Mouse (Mus musculus): ENCODE measurements around the gene H2-Ab1. TPM values are rescaled to one million over a fixed set of nuclear protein-coding genes. Genes with fewer than 3 reads are reported as not detected.

H2-Ab1 gene
- total and polyA plus RNA-seq, 3 experiments, result 21.1 to 190 (median 25.7) TPM

DNA sequence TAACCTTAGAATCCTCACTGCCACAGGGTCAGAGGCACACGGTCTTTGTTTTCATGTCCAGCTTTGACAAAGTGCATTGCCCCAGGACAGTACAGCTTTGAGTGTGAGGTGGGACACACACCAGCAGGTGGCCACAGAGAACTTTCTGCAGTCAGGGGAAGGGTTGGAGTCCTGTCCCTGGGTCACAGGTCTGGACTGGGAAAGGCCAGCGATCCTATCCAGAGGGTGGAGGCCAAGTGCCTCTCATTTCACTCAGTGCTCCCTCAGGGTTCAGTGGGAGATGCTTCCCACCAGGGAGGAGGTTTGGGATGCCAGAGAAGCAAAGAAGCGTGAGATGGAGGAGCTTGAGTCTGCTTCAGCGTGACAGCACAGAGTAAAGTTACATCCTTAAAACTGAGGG lies 5.8 kb upstream of the H2-Ab1 start:
- TF ChIP-seq POLR2A (IDR thresholded peaks at IDR 0.05; ENCODE audit: insufficient read depth, low read depth, low read length), result no peak
- TF ChIP-seq CTCF (IDR thresholded peaks at IDR 0.05), result peak; percentile 18
- TF ChIP-seq EP300 (IDR thresholded peaks at IDR 0.05; ENCODE audit: insufficient read depth, low read depth, low read length), result no peak
- no peak overlapping the region for H3K4me3 ChIP-seq
- DNase-seq, result no peak
- no peaks in the 10 kb centered on the region for H3K79me2 ChIP-seq (replicated peaks; ENCODE audit: control insufficient read depth, insufficient read depth, low read length)
- no peak overlapping the region for H3K27ac ChIP-seq
- intact Hi-C loops (cut with DNase I), result loop anchor here (5.0 kb wide), 1 partner anchor 156 kb away; no protein-coding TSS in a partner anchor
- WGBS, result 43% methylated on average over 4 of the region's 4 CpGs
- no peaks in the 10 kb centered on the region for H3K36me3 ChIP-seq (ENCODE audit: control insufficient read depth, insufficient read depth, low read length)
- no peaks in the 10 kb centered on the region for H3K4me1 ChIP-seq (ENCODE audit: control insufficient read depth, insufficient read depth, low read length)
- no peaks in the 10 kb centered on the region for H3K27me3 ChIP-seq (ENCODE audit: control insufficient read depth, insufficient read depth, low read length)
- H3K9ac ChIP-seq (ENCODE audit: low read depth, low read length), result no peak overlapping the region

GRCm38 (mm10) chr17:34256501-34256900 lies 988 bp upstream of the H2-Ab1 start:
- intact Hi-C loops (cut with DNase I), result no loop called here
- WGBS, result 63% methylated on average over 5 of the region's 5 CpGs
- no peak overlapping the region for H3K4me3 ChIP-seq
- H3K79me2 ChIP-seq (replicated peaks; ENCODE audit: control insufficient read depth, insufficient read depth, low read length), result no peaks in the 10 kb centered on the region
- H3K27me3 ChIP-seq (ENCODE audit: control insufficient read depth, insufficient read depth, low read length), result no peaks in the 10 kb centered on the region; the same call in 1 of the 2 replicates
- H3K36me3 ChIP-seq (ENCODE audit: control insufficient read depth, insufficient read depth, low read length), result no peaks in the 10 kb centered on the region
- H3K9ac ChIP-seq (ENCODE audit: low read depth, low read length), result no peak overlapping the region
- TF ChIP-seq EP300 (IDR thresholded peaks at IDR 0.05; ENCODE audit: insufficient read depth, low read depth, low read length) (no peak), POLR2A (IDR thresholded peaks at IDR 0.05; ENCODE audit: insufficient read depth, low read depth, low read length) (no peak), CTCF (IDR thresholded peaks at IDR 0.05) (no peak)
- DNase-seq, result no peak
- H3K4me1 ChIP-seq (ENCODE audit: control insufficient read depth, insufficient read depth, low read length), result no peaks in the 10 kb centered on the region
- no peak overlapping the region for H3K27ac ChIP-seq

DNA sequence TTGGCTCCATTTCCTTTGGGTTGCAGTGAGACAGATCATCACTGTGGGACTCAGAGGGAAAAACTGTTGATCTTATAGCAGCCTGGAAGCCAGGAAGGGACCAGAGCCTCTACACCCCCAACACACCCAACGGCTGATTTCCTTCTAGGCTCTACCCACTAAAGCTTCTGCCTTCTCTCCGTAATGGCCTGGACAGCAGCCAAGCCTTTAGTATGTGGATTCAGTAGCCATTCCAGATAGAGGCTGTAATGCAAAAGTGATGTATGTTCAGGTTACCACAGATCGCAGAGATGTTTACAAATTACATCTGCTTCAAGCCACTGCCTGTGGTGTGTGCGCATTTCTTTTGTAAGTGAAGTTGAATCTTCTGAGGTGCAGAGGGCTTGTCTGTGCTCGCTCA lies 3.1 kb downstream of the H2-Ab1 start:
- Histone ChIP-seq H3K4me3 (no peak overlapping the region), H3K9ac (ENCODE audit: low read depth, low read length) (no peak overlapping the region), H3K79me2 (replicated peaks; ENCODE audit: control insufficient read depth, insufficient read depth, low read length) (no peaks in the 10 kb centered on the region), H3K27me3 (ENCODE audit: control insufficient read depth, insufficient read depth, low read length) (peaks cover 12% of the 10 kb centered on the region), H3K27ac (no peak overlapping the region), H3K36me3 (ENCODE audit: control insufficient read depth, insufficient read depth, low read length) (no peaks in the 10 kb centered on the region), H3K4me1 (ENCODE audit: control insufficient read depth, insufficient read depth, low read length) (0 out of 2 replicates have a peak, but pooled peaks cover 3% of the 10 kb centered on the region)
- TF ChIP-seq POLR2A (IDR thresholded peaks at IDR 0.05; ENCODE audit: insufficient read depth, low read depth, low read length) (no peak), CTCF (IDR thresholded peaks at IDR 0.05) (no peak), EP300 (IDR thresholded peaks at IDR 0.05; ENCODE audit: insufficient read depth, low read depth, low read length) (no peak)
- no peak for DNase-seq
- WGBS, result 53% methylated on average over 5 of the region's 5 CpGs
- intact Hi-C loops (cut with DNase I), result no loop called here

DNA sequence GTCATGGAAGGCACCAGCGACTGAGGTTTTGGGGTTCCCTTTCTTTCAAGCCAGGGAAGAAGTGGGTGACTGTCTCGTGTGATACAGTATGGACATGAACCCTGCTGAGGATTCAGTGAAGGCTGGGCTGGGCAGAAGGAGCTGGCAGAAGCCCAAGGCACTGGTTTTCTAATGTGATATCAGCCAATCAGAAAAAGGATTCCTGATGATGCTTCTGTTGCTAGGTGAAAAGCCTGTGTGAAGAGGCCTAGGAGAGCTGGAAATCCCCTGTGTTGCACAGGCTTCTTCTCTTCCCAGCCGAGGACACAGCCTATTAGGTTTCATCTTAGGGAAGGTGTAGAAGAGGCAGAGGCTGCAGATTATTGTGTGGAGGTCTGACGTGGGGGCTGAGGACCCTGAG lies 4.0 kb downstream of the H2-Ab1 start:
- Histone ChIP-seq H3K4me1 (ENCODE audit: control insufficient read depth, insufficient read depth, low read length) (0 out of 2 replicates have a peak, but pooled peaks cover 3% of the 10 kb centered on the region), H3K4me3 (no peak overlapping the region), H3K9ac (ENCODE audit: low read depth, low read length) (no peak overlapping the region), H3K79me2 (replicated peaks; ENCODE audit: control insufficient read depth, insufficient read depth, low read length) (no peaks in the 10 kb centered on the region), H3K27ac (no peak overlapping the region), H3K36me3 (ENCODE audit: control insufficient read depth, insufficient read depth, low read length) (no peaks in the 10 kb centered on the region), H3K27me3 (ENCODE audit: control insufficient read depth, insufficient read depth, low read length) (peaks cover 12% of the 10 kb centered on the region)
- 30% methylated on average over 4 of the region's 4 CpGs for WGBS
- DNase-seq, result peak; percentile 35 to 72
- intact Hi-C loops (cut with DNase I), result no loop called here
- TF ChIP-seq POLR2A (IDR thresholded peaks at IDR 0.05; ENCODE audit: insufficient read depth, low read depth, low read length), result no peak
- no peak for TF ChIP-seq CTCF (IDR thresholded peaks at IDR 0.05)
- TF ChIP-seq EP300 (IDR thresholded peaks at IDR 0.05; ENCODE audit: insufficient read depth, low read depth, low read length), result no peak

GRCm38 (mm10) chr17:34263068-34263467 lies 5.6 kb downstream of the H2-Ab1 start:
- Histone ChIP-seq H3K79me2 (replicated peaks; ENCODE audit: control insufficient read depth, insufficient read depth, low read length) (no peaks in the 10 kb centered on the region), H3K36me3 (ENCODE audit: control insufficient read depth, insufficient read depth, low read length) (no peaks in the 10 kb centered on the region), H3K4me1 (ENCODE audit: control insufficient read depth, insufficient read depth, low read length) (0 out of 2 replicates have a peak, but pooled peaks cover 3% of the 10 kb centered on the region), H3K4me3 (peak overlapping the region; percentile 41), H3K27ac (no peak overlapping the region), H3K27me3 (ENCODE audit: control insufficient read depth, insufficient read depth, low read length) (peaks cover 12% of the 10 kb centered on the region), H3K9ac (ENCODE audit: low read depth, low read length) (no peak overlapping the region)
- intact Hi-C loops (cut with DNase I), result no loop called here
- TF ChIP-seq POLR2A (IDR thresholded peaks at IDR 0.05; ENCODE audit: insufficient read depth, low read depth, low read length), result no peak
- TF ChIP-seq CTCF (IDR thresholded peaks at IDR 0.05), result no peak
- TF ChIP-seq EP300 (IDR thresholded peaks at IDR 0.05; ENCODE audit: insufficient read depth, low read depth, low read length), result no peak
- 1% methylated on average over 8 of the region's 8 CpGs for WGBS
- peak; percentile 71 to 76 for DNase-seq

DNA sequence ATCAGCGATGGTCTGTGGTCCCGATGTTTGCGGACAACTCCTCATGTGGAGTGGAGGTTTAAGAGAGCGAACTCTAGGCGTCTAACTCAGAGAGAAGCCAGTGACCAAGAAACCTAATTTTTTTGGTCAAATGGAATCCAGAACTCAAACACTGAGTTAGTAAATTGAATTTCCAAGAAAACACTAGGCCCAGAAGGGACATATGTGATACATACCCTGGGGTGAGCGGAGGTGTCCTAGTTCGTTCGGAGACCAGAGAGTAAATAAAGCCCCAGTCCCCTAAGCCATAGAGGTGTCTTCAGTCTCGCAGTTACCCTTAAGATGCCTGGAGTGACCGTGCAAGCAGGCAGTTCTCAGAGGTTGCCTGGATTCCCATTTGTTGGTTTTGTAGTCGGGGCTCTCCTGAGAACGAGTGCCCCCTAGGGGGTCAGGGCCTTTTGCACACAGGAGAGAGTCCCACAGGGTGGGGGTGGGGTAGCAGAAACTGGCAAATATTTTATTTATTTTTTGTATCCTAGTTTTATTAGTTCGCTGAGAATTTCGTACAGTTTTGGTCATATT lies 6.4 kb downstream of the H2-Ab1 start:
- no peak for TF ChIP-seq EP300 (IDR thresholded peaks at IDR 0.05; ENCODE audit: insufficient read depth, low read depth, low read length)
- peak; percentile 22; the same call in 1 of the 2 replicates for TF ChIP-seq CTCF (IDR thresholded peaks at IDR 0.05)
- intact Hi-C loops (cut with DNase I), result no loop called here
- 0 out of 2 replicates have a peak, but pooled peaks cover 3% of the 10 kb centered on the region for H3K4me1 ChIP-seq (ENCODE audit: control insufficient read depth, insufficient read depth, low read length)
- no peak overlapping the region; the same call in 1 of the 2 replicates for H3K4me3 ChIP-seq
- H3K79me2 ChIP-seq (replicated peaks; ENCODE audit: control insufficient read depth, insufficient read depth, low read length), result no peaks in the 10 kb centered on the region
- WGBS, result 13% methylated on average over 14 of the region's 14 CpGs
- no peaks in the 10 kb centered on the region for H3K36me3 ChIP-seq (ENCODE audit: control insufficient read depth, insufficient read depth, low read length)
- peaks cover 12% of the 10 kb centered on the region for H3K27me3 ChIP-seq (ENCODE audit: control insufficient read depth, insufficient read depth, low read length)
- DNase-seq, result peak in 1 of 2 experiments; percentile 33
- H3K9ac ChIP-seq (ENCODE audit: low read depth, low read length), result no peak overlapping the region
- no peak overlapping the region for H3K27ac ChIP-seq

Measured in heart, adult 2 months (tissue).